Comparison of ENCODE assay signal across 14 mouse cellular contexts in genomic region chr7:84448512-84448911, GRCm38 (mm10).
"Had no signal": no experiment of that assay in that cellular context is flagged by ENCODE, and none has a peak within 500 bp of the region (broad histone marks: within the 10 kb centered on the region; RNA-seq: fewer than 3 reads in every experiment).

No protein-coding gene starts in this region.

- ATAC-seq: intestine, embryonic 15.5 days; liver, embryonic 12.5 days had no signal

- H3K9me3 ChIP-seq: intestine, embryonic 15.5 days; kidney, embryonic 15.5 days; limb, embryonic 10.5 days; limb, embryonic 13.5 days; liver, embryonic 12.5 days; liver, embryonic 15.5 days had no signal

- H3K36me3 ChIP-seq: intestine, embryonic 15.5 days; kidney, embryonic 15.5 days; limb, embryonic 10.5 days; limb, embryonic 13.5 days; liver, embryonic 12.5 days; liver, embryonic 15.5 days had no signal

- H3K27me3 ChIP-seq: intestine, embryonic 15.5 days; kidney, embryonic 15.5 days; limb, embryonic 13.5 days; liver, embryonic 12.5 days; liver, embryonic 15.5 days had no signal

- H3K9ac ChIP-seq: intestine, embryonic 15.5 days; kidney, embryonic 15.5 days; limb, embryonic 13.5 days; liver, embryonic 12.5 days; liver, embryonic 15.5 days had no signal

- H3K4me2 ChIP-seq: intestine, embryonic 15.5 days; kidney, embryonic 15.5 days; limb, embryonic 13.5 days; liver, embryonic 12.5 days; liver, embryonic 15.5 days had no signal

- H3K4me1 ChIP-seq: intestine, embryonic 15.5 days; kidney, embryonic 15.5 days; limb, embryonic 10.5 days; limb, embryonic 13.5 days; liver, embryonic 12.5 days; liver, embryonic 15.5 days had no signal

- DNase-seq: kidney, adult 11 months; kidney, adult 8-10 months; kidney, postnatal 36 days; liver; lung, adult 18-20 months; lung, postnatal 14 days; thymus, adult 18-20 months; thymus, postnatal 36 days had no signal

- H3K27ac ChIP-seq: intestine, embryonic 15.5 days; kidney, embryonic 15.5 days; limb, embryonic 10.5 days; limb, embryonic 13.5 days; liver, embryonic 12.5 days; liver, embryonic 15.5 days had no signal

- H3K4me3 ChIP-seq: intestine, embryonic 15.5 days; kidney, embryonic 15.5 days; limb, embryonic 10.5 days; limb, embryonic 13.5 days; liver, embryonic 12.5 days; liver, embryonic 15.5 days had no signal
